Mouse (Mus musculus): ENCODE measurements at regions not wholly inside any gene's neighbourhood (a gene's known extent, or its start where the extent isn't known, plus 50 kb on each side); places are given as distances from the start of the nearest gene placed in this dataset.
A peak's percentile ranks its signal among the peaks of the same experiment; 100 is the strongest.

- Histone ChIP-seq H3K9ac (replicated peaks) (no peak overlapping the region), H3K9me3 (no peaks in the 10 kb centered on the region), H3K4me1 (peaks cover 10% of the 10 kb centered on the region; the same call in 1 of the 2 replicates), H3K27ac (replicated peaks) (no peak overlapping the region), H3K4me3 (no peak overlapping the region), H3K4me2 (replicated peaks) (no peak overlapping the region), H3K36me3 (no peaks in the 10 kb centered on the region), H3K27me3 (peaks cover 51% of the 10 kb centered on the region)
- 89% methylated on average over 1 of the region's 1 CpGs for WGBS
- ATAC-seq (ENCODE audit: low FRiP score, low read depth), result no peak
Observed at GRCm38 (mm10) chr16:29856545-29856944, 207.6 kb upstream of the Hes1 start.

GRCm38 (mm10) chr16:29858645-29859044 lies 205.5 kb upstream of the Hes1 start:
- no peak overlapping the region for H3K27ac ChIP-seq (replicated peaks)
- H3K27me3 ChIP-seq, result peaks cover 57% of the 10 kb centered on the region
- WGBS, result 75% methylated on average over 5 of the region's 5 CpGs

GRCm38 (mm10) chr16:29860306-29860705 lies 203.9 kb upstream of the Hes1 start:
- 11% methylated on average over 6 of the region's 6 CpGs for WGBS
- H3K4me3 ChIP-seq, result no peak overlapping the region
- no peaks in the 10 kb centered on the region for H3K9me3 ChIP-seq
- H3K9ac ChIP-seq (replicated peaks), result no peak overlapping the region
- no peak overlapping the region for H3K4me2 ChIP-seq (replicated peaks)
- no peaks in the 10 kb centered on the region for H3K36me3 ChIP-seq
- peaks cover 10% of the 10 kb centered on the region; the same call in 1 of the 2 replicates for H3K4me1 ChIP-seq
- peaks cover 60% of the 10 kb centered on the region for H3K27me3 ChIP-seq
- ATAC-seq (ENCODE audit: low FRiP score, low read depth), result no peak
- no peak overlapping the region for H3K27ac ChIP-seq (replicated peaks)

More at GRCm38 (mm10) chr16:29858645-29859044, 205.5 kb upstream of the Hes1 start:
- Histone ChIP-seq H3K9ac (replicated peaks) (no peak overlapping the region), H3K4me2 (replicated peaks) (no peak overlapping the region), H3K36me3 (no peaks in the 10 kb centered on the region), H3K4me1 (peaks cover 10% of the 10 kb centered on the region; the same call in 1 of the 2 replicates), H3K4me3 (no peak overlapping the region), H3K9me3 (no peaks in the 10 kb centered on the region)
- no peak for ATAC-seq (ENCODE audit: low FRiP score, low read depth)

GRCm38 (mm10) chr16:29861056-29861455 lies 203.1 kb upstream of the Hes1 start:
- 28% methylated on average over 4 of the region's 4 CpGs for WGBS
- Histone ChIP-seq H3K4me2 (replicated peaks) (no peak overlapping the region), H3K9ac (replicated peaks) (no peak overlapping the region), H3K4me3 (no peak overlapping the region), H3K36me3 (no peaks in the 10 kb centered on the region), H3K4me1 (peaks cover 10% of the 10 kb centered on the region; the same call in 1 of the 2 replicates), H3K27ac (replicated peaks) (no peak overlapping the region), H3K27me3 (peaks cover 57% of the 10 kb centered on the region), H3K9me3 (no peaks in the 10 kb centered on the region)
- no peak for ATAC-seq (ENCODE audit: low FRiP score, low read depth)

- WGBS, result 82% methylated on average over 17 of the region's 17 CpGs
- peaks cover 24% of the 10 kb centered on the region for H3K27me3 ChIP-seq
- H3K4me3 ChIP-seq, result no peak overlapping the region
- H3K27ac ChIP-seq (replicated peaks), result no peak overlapping the region
- peaks cover 8% of the 10 kb centered on the region; the same call in 1 of the 2 replicates for H3K4me1 ChIP-seq
- H3K9me3 ChIP-seq, result no peaks in the 10 kb centered on the region
- no peaks in the 10 kb centered on the region for H3K36me3 ChIP-seq
- no peak for ATAC-seq (ENCODE audit: low FRiP score, low read depth)
- H3K4me2 ChIP-seq (replicated peaks), result no peak overlapping the region
- H3K9ac ChIP-seq (replicated peaks), result no peak overlapping the region
Observed at GRCm38 (mm10) chr16:29865075-29865740, 199.0 kb upstream of the Hes1 start.

GRCm38 (mm10) chr16:29871395-29871794 lies 192.8 kb upstream of the Hes1 start:
- Histone ChIP-seq H3K4me1 (peaks cover 7% of the 10 kb centered on the region), H3K27me3 (no peaks in the 10 kb centered on the region), H3K9ac (replicated peaks) (no peak overlapping the region), H3K9me3 (no peaks in the 10 kb centered on the region), H3K4me2 (replicated peaks) (no peak overlapping the region), H3K4me3 (no peak overlapping the region), H3K27ac (replicated peaks) (no peak overlapping the region), H3K36me3 (no peaks in the 10 kb centered on the region)
- ATAC-seq (ENCODE audit: low FRiP score, low read depth), result no peak
- 75% methylated on average over 5 of the region's 5 CpGs for WGBS

- Histone ChIP-seq H3K9ac (replicated peaks) (no peak overlapping the region), H3K27me3 (peaks cover 25% of the 10 kb centered on the region), H3K4me3 (no peak overlapping the region), H3K36me3 (no peaks in the 10 kb centered on the region), H3K9me3 (no peaks in the 10 kb centered on the region), H3K4me2 (replicated peaks) (no peak overlapping the region), H3K4me1 (peaks cover 21% of the 10 kb centered on the region), H3K27ac (replicated peaks) (no peak overlapping the region)
- ATAC-seq (ENCODE audit: low FRiP score, low read depth), result peak; percentile 56; the same call in 1 of the 2 replicates
- WGBS, result 8% methylated on average over 8 of the region's 8 CpGs
Observed at GRCm38 (mm10) chr16:29876196-29876595, 188.0 kb upstream of the Hes1 start.

GRCm38 (mm10) chr16:29877372-29878123 lies 186.6 kb upstream of the Hes1 start:
- Histone ChIP-seq H3K27me3 (peaks cover 36% of the 10 kb centered on the region), H3K4me2 (replicated peaks) (no peak overlapping the region), H3K4me1 (peaks cover 35% of the 10 kb centered on the region), H3K36me3 (no peaks in the 10 kb centered on the region), H3K27ac (replicated peaks) (no peak overlapping the region), H3K4me3 (no peak overlapping the region), H3K9ac (replicated peaks) (no peak overlapping the region), H3K9me3 (no peaks in the 10 kb centered on the region)
- ATAC-seq (ENCODE audit: low FRiP score, low read depth), result no peak
- WGBS, result 18% methylated on average over 10 of the region's 10 CpGs

- H3K9me3 ChIP-seq, result no peaks in the 10 kb centered on the region
- H3K27ac ChIP-seq (replicated peaks), result no peak overlapping the region
- no peaks in the 10 kb centered on the region for H3K36me3 ChIP-seq
- ATAC-seq (ENCODE audit: low FRiP score, low read depth), result no peak
- peaks cover 52% of the 10 kb centered on the region for H3K4me1 ChIP-seq
- H3K9ac ChIP-seq (replicated peaks), result no peak overlapping the region
- no peak overlapping the region for H3K4me2 ChIP-seq (replicated peaks)
- H3K27me3 ChIP-seq, result peaks cover 43% of the 10 kb centered on the region
- no peak overlapping the region for H3K4me3 ChIP-seq
- WGBS, result 83% methylated on average over 6 of the region's 6 CpGs
Observed at GRCm38 (mm10) chr16:29879665-29880064, 184.5 kb upstream of the Hes1 start.

GRCm38 (mm10) chr16:29881497-29881896 lies 182.7 kb upstream of the Hes1 start:
- Histone ChIP-seq H3K4me3 (no peak overlapping the region), H3K36me3 (no peaks in the 10 kb centered on the region), H3K4me1 (peaks cover 43% of the 10 kb centered on the region), H3K27me3 (peaks cover 55% of the 10 kb centered on the region), H3K4me2 (replicated peaks) (no peak overlapping the region), H3K9me3 (no peaks in the 10 kb centered on the region), H3K27ac (replicated peaks) (no peak overlapping the region), H3K9ac (replicated peaks) (no peak overlapping the region)
- WGBS, result 61% methylated on average over 12 of the region's 12 CpGs
- ATAC-seq (ENCODE audit: low FRiP score, low read depth), result no peak

GRCm38 (mm10) chr16:29882226-29882972 lies 181.8 kb upstream of the Hes1 start:
- Histone ChIP-seq H3K27ac (replicated peaks) (peak overlapping the region; percentile 52; the same call in 1 of the 2 replicates), H3K4me2 (replicated peaks) (no peak overlapping the region), H3K9me3 (no peaks in the 10 kb centered on the region), H3K36me3 (no peaks in the 10 kb centered on the region), H3K4me1 (peaks cover 40% of the 10 kb centered on the region), H3K27me3 (peaks cover 58% of the 10 kb centered on the region), H3K4me3 (no peak overlapping the region), H3K9ac (replicated peaks) (no peak overlapping the region)
- 10% methylated on average over 10 of the region's 10 CpGs for WGBS
- peak; percentile 59 for ATAC-seq (ENCODE audit: low FRiP score, low read depth)
